Mouse (Mus musculus): ENCODE data around the gene Gm10322. TPM values are rescaled to one million over a fixed set of nuclear protein-coding genes. Genes with fewer than 3 reads are reported as not detected.

Gene Gm10322
- polyA plus RNA-seq, 1 experiment from 2014 or later = not detected

Other genes with a start within 250 kb of the Gm10322 start
- gene Gm10273, start 220.4 kb upstream of the Gm10322 start, polyA plus RNA-seq (2015; fragmentation: Nextera tagmentation; extraction: Ambion mirVana) = 3.1 and 58.1 TPM in 2 replicates
- gene Pla2g12b, start 212.4 kb upstream of the Gm10322 start, polyA plus RNA-seq (2015; fragmentation: Nextera tagmentation; extraction: Ambion mirVana) = 12.1 and 12.9 TPM in 2 replicates
- gene Oit3, start 174.3 kb upstream of the Gm10322 start, polyA plus RNA-seq (2015; fragmentation: Nextera tagmentation; extraction: Ambion mirVana) = 2.6 and 3.3 TPM in 2 replicates
- 55.8 and 59.2 TPM in 2 replicates for gene Mcu, start 629 bp downstream of the Gm10322 start, polyA plus RNA-seq (2015; fragmentation: Nextera tagmentation; extraction: Ambion mirVana)
- gene Micu1, start 86.4 kb downstream of the Gm10322 start, polyA plus RNA-seq (2015; fragmentation: Nextera tagmentation; extraction: Ambion mirVana) = 66.2 and 69.9 TPM in 2 replicates

Measured in stomach, embryonic 15.5 days (tissue).